Mouse (Mus musculus): ENCODE results near the gene Gm10128. TPM values are rescaled to one million over a fixed set of nuclear protein-coding genes. Genes with fewer than 3 reads are reported as not detected.
"Not testable (repeated sequence)": the region's sequence is repeated elsewhere in the genome, so short reads cannot be mapped to it uniquely, and the experiment has no call there.

Gene Gm10128
- not detected in 2 replicates for polyA plus RNA-seq (2015; fragmentation: Nextera tagmentation; extraction: Ambion mirVana)

- not testable (repeated sequence) for H3K27me3 ChIP-seq (replicated peaks); ATAC-seq (ENCODE audit: insufficient read depth, low FRiP score, low read depth); H3K9me3 ChIP-seq; H3K4me1 ChIP-seq; H3K36me3 ChIP-seq; H3K9ac ChIP-seq; H3K4me2 ChIP-seq; H3K4me3 ChIP-seq (replicated peaks); H3K27ac ChIP-seq
- WGBS = no CpG with 5 or more reads among the region's 2 CpGs
Observed at GRCm38 (mm10) chr14:7643872-7644271, at the start of gene Gm10128. Gene Gm10128 (minus strand): TSS chr14:7643972.

- not testable (repeated sequence) for H3K4me2 ChIP-seq; H3K4me1 ChIP-seq; H3K27ac ChIP-seq; H3K36me3 ChIP-seq; H3K9ac ChIP-seq; H3K4me3 ChIP-seq (replicated peaks); H3K9me3 ChIP-seq; H3K27me3 ChIP-seq (replicated peaks); ATAC-seq (ENCODE audit: insufficient read depth, low FRiP score, low read depth)
- whole genome bisulfite sequencing = 57% methylated on average over 5 of the region's 5 CpGs
Observed at GRCm38 (mm10) chr14:7681170-7681569, 37.4 kb upstream of the Gm10128 start.

- H3K4me3 ChIP-seq (replicated peaks); H3K36me3 ChIP-seq; ATAC-seq (ENCODE audit: insufficient read depth, low FRiP score, low read depth): not testable (repeated sequence)
Observed at GRCm38 (mm10) chr14:7662491-7662890, 18.7 kb upstream of the Gm10128 start.

GRCm38 (mm10) chr14:7658101-7659074 lies 14.6 kb upstream of the Gm10128 start:
- H3K27ac ChIP-seq; H3K9me3 ChIP-seq; H3K4me1 ChIP-seq; H3K9ac ChIP-seq; ATAC-seq (ENCODE audit: insufficient read depth, low FRiP score, low read depth); H3K36me3 ChIP-seq; H3K27me3 ChIP-seq (replicated peaks): not testable (repeated sequence)
- under 1% methylated on average over 37 of the region's 76 CpGs for WGBS
- H3K4me2 ChIP-seq = peak overlapping the region; percentile 57
- peak overlapping the region; percentile 34 for H3K4me3 ChIP-seq (replicated peaks)

More at GRCm38 (mm10) chr14:7662491-7662890, 18.7 kb upstream of the Gm10128 start:
- not testable (repeated sequence) for H3K9me3 ChIP-seq; H3K27me3 ChIP-seq (replicated peaks); H3K27ac ChIP-seq; H3K4me2 ChIP-seq; H3K4me1 ChIP-seq; H3K9ac ChIP-seq
- 70% methylated on average over 2 of the region's 2 CpGs for WGBS

GRCm38 (mm10) chr14:7657456-7657855 lies 13.7 kb upstream of the Gm10128 start:
- not testable (repeated sequence) for ATAC-seq (ENCODE audit: insufficient read depth, low FRiP score, low read depth); H3K9me3 ChIP-seq
- whole genome bisulfite sequencing = under 1% methylated on average over 7 of the region's 10 CpGs

GRCm38 (mm10) chr14:7595492-7595891 lies 48.3 kb downstream of the Gm10128 start, which contains the start of gene Gm10338:
Gene Gm10338 (minus strand): TSS chr14:7595592.
- not testable (repeated sequence) for ATAC-seq (ENCODE audit: insufficient read depth, low FRiP score, low read depth); H3K4me3 ChIP-seq (replicated peaks); H3K27me3 ChIP-seq (replicated peaks); H3K4me2 ChIP-seq; H3K9me3 ChIP-seq; H3K4me1 ChIP-seq; H3K9ac ChIP-seq; H3K36me3 ChIP-seq; H3K27ac ChIP-seq
- WGBS = no CpG with 5 or more reads among the region's 2 CpGs

More at GRCm38 (mm10) chr14:7657456-7657855, 13.7 kb upstream of the Gm10128 start:
- H3K4me3 ChIP-seq (replicated peaks); H3K27ac ChIP-seq; H3K36me3 ChIP-seq; H3K27me3 ChIP-seq (replicated peaks); H3K9ac ChIP-seq; H3K4me1 ChIP-seq: not testable (repeated sequence)
- H3K4me2 ChIP-seq = peak overlapping the region; percentile 57

Other genes with a start within 250 kb of the Gm10128 start
- not detected in 2 replicates for gene Gm3755, start 193.1 kb downstream of the Gm10128 start, polyA plus RNA-seq (2015; fragmentation: Nextera tagmentation; extraction: Ambion mirVana)
- gene Gm3752, start 160.2 kb downstream of the Gm10128 start, polyA plus RNA-seq (2015; fragmentation: Nextera tagmentation; extraction: Ambion mirVana) = 0.53 and 0.58 TPM in 2 replicates
- gene Gm3558, start 75.4 kb downstream of the Gm10128 start, polyA plus RNA-seq (2015; fragmentation: Nextera tagmentation; extraction: Ambion mirVana) = 0.17 and 0.48 TPM in 2 replicates
- not detected in 2 replicates for gene Gm10338, start 48.4 kb downstream of the Gm10128 start, polyA plus RNA-seq (2015; fragmentation: Nextera tagmentation; extraction: Ambion mirVana)
- gene Gm26661, start 147.6 kb upstream of the Gm10128 start, polyA plus RNA-seq (2015; fragmentation: Nextera tagmentation; extraction: Ambion mirVana) = 0.32 TPM in 1 of 2 replicates, not detected in the other
- gene Flnb, start 174.0 kb upstream of the Gm10128 start, polyA plus RNA-seq (2015; fragmentation: Nextera tagmentation; extraction: Ambion mirVana) = 17.4 and 20.3 TPM in 2 replicates